Mouse (Mus musculus): ENCODE data around the gene Cela2a.
A peak's percentile ranks its signal among the peaks of the same experiment; 100 is the strongest.

Cela2a gene

GRCm38 (mm10) chr4:141858501-141858900 is 32.5 kb upstream of the Cela2a start:
- DNase-seq (ENCODE audit: low spot score in 2 of 2): no peak

GRCm38 (mm10) chr4:141857422-141857930 is 31.5 kb upstream of the Cela2a start:
- DNase-seq (ENCODE audit: low spot score in 2 of 2): peak; percentile 88 to 93

GRCm38 (mm10) chr4:141853437-141853836 is 27.5 kb upstream of the Cela2a start:
- DNase-seq (ENCODE audit: low spot score in 2 of 2): no peak

- DNase-seq (ENCODE audit: low spot score in 2 of 2): no peak
These were observed 20.0 kb upstream of the Cela2a start, which contains the start of gene Ctrc for GRCm38 (mm10) chr4:141845999-141846398. Gene Ctrc (minus strand): TSS chr4:141846359.

- DNase-seq (ENCODE audit: low spot score in 2 of 2): no peak
These were observed 8.7 kb upstream of the Cela2a start for GRCm38 (mm10) chr4:141834536-141835095.

- DNase-seq (ENCODE audit: low spot score in 2 of 2): no peak
These were observed 8.0 kb upstream of the Cela2a start for GRCm38 (mm10) chr4:141833911-141834310.

- DNase-seq (ENCODE audit: low spot score in 2 of 2): no peak
These were observed 5.4 kb upstream of the Cela2a start for GRCm38 (mm10) chr4:141831361-141831760.

- no peak for DNase-seq (ENCODE audit: low spot score in 2 of 2)
These were observed 4.4 kb upstream of the Cela2a start for GRCm38 (mm10) chr4:141830381-141830780.

GRCm38 (mm10) chr4:141828177-141828576 is 2.2 kb upstream of the Cela2a start:
- DNase-seq (ENCODE audit: low spot score in 2 of 2): no peak

- no peak for DNase-seq (ENCODE audit: low spot score in 2 of 2)
These were observed 1.4 kb upstream of the Cela2a start for GRCm38 (mm10) chr4:141827401-141827800.

GRCm38 (mm10) chr4:141822979-141823378 is 3.0 kb downstream of the Cela2a start:
- no peak for DNase-seq (ENCODE audit: low spot score in 2 of 2)

- DNase-seq (ENCODE audit: low spot score in 2 of 2): no peak
These were observed 3.9 kb downstream of the Cela2a start for GRCm38 (mm10) chr4:141822089-141822488.

- DNase-seq (ENCODE audit: low spot score in 2 of 2): no peak
These were observed 4.8 kb downstream of the Cela2a start for GRCm38 (mm10) chr4:141821178-141821577.

GRCm38 (mm10) chr4:141819316-141819715 is 6.6 kb downstream of the Cela2a start:
- no peak for DNase-seq (ENCODE audit: low spot score in 2 of 2)

- no peak for DNase-seq (ENCODE audit: low spot score in 2 of 2)
These were observed 7.1 kb downstream of the Cela2a start for GRCm38 (mm10) chr4:141818861-141819260.

GRCm38 (mm10) chr4:141817706-141818105 is 8.3 kb downstream of the Cela2a start:
- no peak for DNase-seq (ENCODE audit: low spot score in 2 of 2)

- DNase-seq (ENCODE audit: low spot score in 2 of 2): no peak
These were observed 8.9 kb downstream of the Cela2a start for GRCm38 (mm10) chr4:141816776-141817655.

- no peak for DNase-seq (ENCODE audit: low spot score in 2 of 2)
These were observed 9.7 kb downstream of the Cela2a start for GRCm38 (mm10) chr4:141816267-141816666.

GRCm38 (mm10) chr4:141811375-141811774 is 14.6 kb downstream of the Cela2a start:
- no peak for DNase-seq (ENCODE audit: low spot score in 2 of 2)

GRCm38 (mm10) chr4:141810975-141811374 is 15.0 kb downstream of the Cela2a start:
- DNase-seq (ENCODE audit: low spot score in 2 of 2): no peak

- no peak for DNase-seq (ENCODE audit: low spot score in 2 of 2)
These were observed 16.0 kb downstream of the Cela2a start for GRCm38 (mm10) chr4:141809850-141810464.

- DNase-seq (ENCODE audit: low spot score in 2 of 2): no peak
These were observed 20.1 kb downstream of the Cela2a start for GRCm38 (mm10) chr4:141805886-141806285.

Measured in frontal cortex, postnatal 25 days (tissue).